Mouse (Mus musculus): Measurements from ENCODE around the gene Fam240b. TPM values are rescaled to one million over a fixed set of nuclear protein-coding genes. Genes with fewer than 3 reads are reported as not detected.
"Not testable (repeated sequence)": the region's sequence is repeated elsewhere in the genome, so short reads cannot be mapped to it uniquely, and the experiment has no call there.

The Fam240b gene
- not detected for polyA plus RNA-seq (2017; shearing (Covaris generic))

- no peak for ATAC-seq
Observed at GRCm38 (mm10) chr13:64497692-64498091, at the start of gene Fam240b. Fam240b (minus strand) TSS chr13:64497792.

GRCm38 (mm10) chr13:64530139-64530538, 32.5 kb upstream of the Fam240b start:
- no peak for ATAC-seq

GRCm38 (mm10) chr13:64526515-64527285, 29.1 kb upstream of the Fam240b start:
- ATAC-seq: no peak

- no peak for ATAC-seq
Observed at GRCm38 (mm10) chr13:64514247-64514646, 16.7 kb upstream of the Fam240b start.

GRCm38 (mm10) chr13:64511616-64512015, 14.0 kb upstream of the Fam240b start:
- no peak for ATAC-seq

- no peak for ATAC-seq
Observed at GRCm38 (mm10) chr13:64507361-64507760, 9.8 kb upstream of the Fam240b start.

GRCm38 (mm10) chr13:64502833-64503232, 5.2 kb upstream of the Fam240b start:
- no peak for ATAC-seq

- ATAC-seq: no peak
Observed at GRCm38 (mm10) chr13:64493586-64493985, 4.0 kb downstream of the Fam240b start.

- ATAC-seq: no peak
Observed at GRCm38 (mm10) chr13:64489886-64490285, 7.7 kb downstream of the Fam240b start.

- ATAC-seq: no peak
Observed at GRCm38 (mm10) chr13:64479960-64480359, 17.6 kb downstream of the Fam240b start.

GRCm38 (mm10) chr13:64477968-64478367, 19.6 kb downstream of the Fam240b start:
- no peak for ATAC-seq

GRCm38 (mm10) chr13:64467886-64468285, 29.7 kb downstream of the Fam240b start:
- ATAC-seq: no peak

GRCm38 (mm10) chr13:64465166-64465565, 32.4 kb downstream of the Fam240b start:
- no peak for ATAC-seq

GRCm38 (mm10) chr13:64462581-64462980, 35.0 kb downstream of the Fam240b start:
- no peak for ATAC-seq

GRCm38 (mm10) chr13:64458181-64458580, 39.4 kb downstream of the Fam240b start:
- no peak for ATAC-seq

- not testable (repeated sequence) for ATAC-seq
Observed at GRCm38 (mm10) chr13:64457225-64457978, 40.2 kb downstream of the Fam240b start.

- no peak for ATAC-seq
Observed at GRCm38 (mm10) chr13:64450001-64450794, 47.4 kb downstream of the Fam240b start.

- no peak for ATAC-seq
Observed at GRCm38 (mm10) chr13:64448729-64449128, 48.9 kb downstream of the Fam240b start.

GRCm38 (mm10) chr13:64447947-64448346, 49.6 kb downstream of the Fam240b start:
- ATAC-seq: no peak

GRCm38 (mm10) chr13:64445254-64445920, 52.2 kb downstream of the Fam240b start:
- ATAC-seq: no peak

- no peak for ATAC-seq
Observed at GRCm38 (mm10) chr13:64443263-64443894, 54.2 kb downstream of the Fam240b start.

- no peak for ATAC-seq
Observed at GRCm38 (mm10) chr13:64440592-64440991, 57.0 kb downstream of the Fam240b start.

All from inflammation-experienced regulatory T-cells, adult 6 months (primary cell).